Mouse (Mus musculus): ENCODE measurements around the gene Slbp. TPM values are rescaled to one million over a fixed set of nuclear protein-coding genes. Genes with fewer than 3 reads are reported as not detected.
A peak's percentile ranks its signal among the peaks of the same experiment; 100 is the strongest.

The Slbp gene
- 252 and 254 TPM in 2 replicates for polyA plus RNA-seq (2015; fragmentation: Nextera tagmentation; extraction: Ambion mirVana)

GRCm38 (mm10) chr5:33651921-33652782 is at the start of gene Slbp:
Gene Slbp (minus strand): TSS chr5:33652574.
- Histone ChIP-seq H3K4me1 (peaks cover 45% of the 10 kb centered on the region), H3K27ac (peak within 1 kb of the TSS; percentile 93), H3K27me3 (no peaks in the 10 kb centered on the region), H3K4me2 (replicated peaks) (peak within 1 kb of the TSS; percentile 84), H3K36me3 (peaks cover 53% of the 10 kb centered on the region), H3K4me3 (peak within 1 kb of the TSS; percentile 80), H3K9me3 (no peaks in the 10 kb centered on the region), H3K9ac (peak within 1 kb of the TSS; percentile 88)
- WGBS: under 1% methylated on average over 82 of the region's 82 CpGs
- peak; percentile 97 for ATAC-seq (ENCODE audit: low FRiP score, low read depth)

DNA sequence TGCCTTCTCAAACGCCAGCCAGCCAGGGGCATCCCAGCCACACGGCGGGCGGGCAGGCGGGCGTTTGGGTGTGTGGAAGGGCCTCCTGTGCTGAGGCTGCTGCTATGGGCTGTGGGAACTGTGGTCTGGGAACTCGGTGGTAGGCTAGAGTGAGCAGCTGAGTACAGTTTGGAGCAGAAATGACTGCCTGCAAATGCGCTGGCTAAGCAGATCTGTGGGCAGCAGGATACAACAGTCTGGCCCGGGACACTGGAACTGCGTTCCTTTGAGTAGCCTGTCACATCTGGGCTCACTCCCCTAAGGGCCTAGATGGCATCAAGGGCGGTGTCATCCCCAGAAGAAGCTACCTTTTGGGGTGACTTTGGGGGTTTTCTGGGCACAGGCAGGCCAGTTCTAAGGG is 49.5 kb upstream of the Slbp start:
- Histone ChIP-seq H3K9me3 (no peaks in the 10 kb centered on the region), H3K4me1 (peaks cover 70% of the 10 kb centered on the region), H3K27ac (no peak overlapping the region), H3K4me3 (no peak overlapping the region), H3K27me3 (peaks cover 10% of the 10 kb centered on the region), H3K9ac (no peak overlapping the region), H3K4me2 (replicated peaks) (no peak overlapping the region), H3K36me3 (no peaks in the 10 kb centered on the region)
- ATAC-seq (ENCODE audit: low FRiP score, low read depth): no peak
- 83% methylated on average over 11 of the region's 11 CpGs for WGBS

GRCm38 (mm10) chr5:33700010-33700409 is 47.6 kb upstream of the Slbp start:
- H3K36me3 ChIP-seq: no peaks in the 10 kb centered on the region
- 34% methylated on average over 13 of the region's 13 CpGs for WGBS
- ATAC-seq (ENCODE audit: low FRiP score, low read depth): no peak
- no peak overlapping the region for H3K4me3 ChIP-seq
- peaks cover 17% of the 10 kb centered on the region for H3K27me3 ChIP-seq
- H3K9ac ChIP-seq: no peak overlapping the region
- no peak overlapping the region for H3K4me2 ChIP-seq (replicated peaks)
- H3K9me3 ChIP-seq: no peaks in the 10 kb centered on the region
- H3K27ac ChIP-seq: no peak overlapping the region
- H3K4me1 ChIP-seq: peaks cover 73% of the 10 kb centered on the region

GRCm38 (mm10) chr5:33698669-33699068 is 46.3 kb upstream of the Slbp start:
- no peaks in the 10 kb centered on the region for H3K36me3 ChIP-seq
- peaks cover 78% of the 10 kb centered on the region for H3K4me1 ChIP-seq
- H3K9me3 ChIP-seq: no peaks in the 10 kb centered on the region
- ATAC-seq (ENCODE audit: low FRiP score, low read depth): no peak
- H3K9ac ChIP-seq: no peak overlapping the region
- no peak overlapping the region for H3K4me2 ChIP-seq (replicated peaks)
- WGBS: 87% methylated on average over 5 of the region's 5 CpGs
- H3K27ac ChIP-seq: peak overlapping the region; percentile 40; the same call in 1 of the 2 replicates
- H3K27me3 ChIP-seq: peaks cover 17% of the 10 kb centered on the region
- no peak overlapping the region for H3K4me3 ChIP-seq

GRCm38 (mm10) chr5:33697947-33698512 is 45.7 kb upstream of the Slbp start:
- H3K36me3 ChIP-seq: no peaks in the 10 kb centered on the region
- H3K4me2 ChIP-seq (replicated peaks): no peak overlapping the region; the same call in 1 of the 2 replicates
- peaks cover 84% of the 10 kb centered on the region for H3K4me1 ChIP-seq
- peaks cover 17% of the 10 kb centered on the region for H3K27me3 ChIP-seq
- peak overlapping the region; percentile 65; the same call in 1 of the 2 replicates for H3K27ac ChIP-seq
- no peaks in the 10 kb centered on the region for H3K9me3 ChIP-seq
- 11% methylated on average over 13 of the region's 13 CpGs for WGBS
- H3K4me3 ChIP-seq: no peak overlapping the region
- ATAC-seq (ENCODE audit: low FRiP score, low read depth): no peak
- no peak overlapping the region for H3K9ac ChIP-seq

DNA sequence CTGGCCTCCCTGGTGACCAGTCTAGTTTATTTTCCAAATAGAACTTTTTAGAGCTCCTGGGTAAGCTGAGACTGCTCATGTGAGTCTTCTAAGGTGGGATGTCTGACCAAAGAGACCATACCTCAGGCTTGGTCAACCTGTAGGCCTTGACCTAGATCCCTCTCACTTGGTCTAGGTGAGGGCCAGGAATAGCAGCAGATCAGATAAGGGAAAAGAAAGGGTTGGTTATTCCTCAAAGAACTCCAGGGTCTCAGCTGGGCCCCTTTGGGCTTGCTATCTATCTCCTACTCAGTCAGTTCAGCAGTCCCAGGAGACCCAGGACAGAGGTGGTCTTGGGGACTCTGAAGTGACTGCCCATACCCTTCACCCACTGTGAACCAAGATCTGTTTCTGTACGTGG is 45.2 kb upstream of the Slbp start:
- no peak overlapping the region; the same call in 1 of the 2 replicates for H3K4me2 ChIP-seq (replicated peaks)
- WGBS: 44% methylated on average over 1 of the region's 1 CpGs
- H3K27ac ChIP-seq: peak overlapping the region; percentile 65; the same call in 1 of the 2 replicates
- peaks cover 89% of the 10 kb centered on the region for H3K4me1 ChIP-seq
- H3K36me3 ChIP-seq: no peaks in the 10 kb centered on the region
- H3K9ac ChIP-seq: no peak overlapping the region
- peaks cover 17% of the 10 kb centered on the region for H3K27me3 ChIP-seq
- H3K9me3 ChIP-seq: no peaks in the 10 kb centered on the region
- no peak overlapping the region for H3K4me3 ChIP-seq
- ATAC-seq (ENCODE audit: low FRiP score, low read depth): no peak

DNA sequence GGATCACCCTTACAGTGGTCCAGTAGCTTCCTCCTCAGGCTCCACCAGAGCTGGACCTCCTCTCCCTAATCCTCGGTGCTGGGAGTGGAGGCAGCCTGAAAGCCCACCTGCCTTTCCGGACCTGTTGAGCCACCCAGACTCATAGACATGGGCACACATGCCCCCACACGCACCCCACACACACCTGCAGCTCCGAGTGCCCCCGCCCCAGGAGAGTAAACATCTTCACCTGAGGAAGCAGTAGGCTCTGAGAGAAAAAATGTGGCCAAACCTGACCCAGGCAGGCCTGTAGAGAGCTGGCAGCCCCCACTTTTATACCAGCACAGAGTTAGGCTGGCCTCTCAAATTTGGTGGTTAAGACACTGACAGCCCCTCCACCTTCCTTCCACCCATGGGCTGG is 44.1 kb upstream of the Slbp start:
- 62% methylated on average over 5 of the region's 5 CpGs for WGBS
- Histone ChIP-seq H3K4me3 (no peak overlapping the region), H3K9me3 (no peaks in the 10 kb centered on the region), H3K27ac (peak overlapping the region; percentile 95), H3K36me3 (no peaks in the 10 kb centered on the region), H3K27me3 (peaks cover 14% of the 10 kb centered on the region), H3K4me1 (peaks cover 94% of the 10 kb centered on the region), H3K9ac (no peak overlapping the region), H3K4me2 (replicated peaks) (peak overlapping the region; percentile 85; the same call in 1 of the 2 replicates)
- ATAC-seq (ENCODE audit: low FRiP score, low read depth): no peak

DNA sequence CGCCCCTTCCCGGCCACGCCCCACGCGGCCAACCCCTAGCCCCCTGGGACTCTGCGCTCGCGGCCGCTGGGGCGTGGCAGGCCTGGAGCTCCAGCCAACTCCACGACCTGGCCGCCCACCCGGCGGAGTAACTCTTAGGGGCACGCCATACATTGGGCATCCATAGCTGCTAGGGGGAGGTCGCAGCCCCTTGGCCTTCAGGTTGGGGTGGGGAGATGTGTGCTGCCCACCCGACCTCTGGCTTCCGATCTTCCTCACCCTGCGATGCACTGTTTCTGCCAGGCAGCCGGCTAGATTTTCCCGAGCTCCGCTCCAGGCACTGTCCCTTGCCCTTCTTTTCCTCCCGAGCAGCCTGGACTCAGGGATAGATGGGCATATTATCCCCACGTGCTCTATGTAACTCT is 43.3 kb upstream of the Slbp start:
- Histone ChIP-seq H3K9ac (peak overlapping the region; percentile 77), H3K27me3 (peaks cover 11% of the 10 kb centered on the region), H3K4me3 (peak overlapping the region; percentile 49), H3K4me1 (peaks cover 91% of the 10 kb centered on the region), H3K9me3 (no peaks in the 10 kb centered on the region), H3K4me2 (replicated peaks) (peak overlapping the region; percentile 85), H3K27ac (peak overlapping the region; percentile 95), H3K36me3 (no peaks in the 10 kb centered on the region)
- ATAC-seq (ENCODE audit: low FRiP score, low read depth): no peak
- WGBS: 5% methylated on average over 24 of the region's 24 CpGs

DNA sequence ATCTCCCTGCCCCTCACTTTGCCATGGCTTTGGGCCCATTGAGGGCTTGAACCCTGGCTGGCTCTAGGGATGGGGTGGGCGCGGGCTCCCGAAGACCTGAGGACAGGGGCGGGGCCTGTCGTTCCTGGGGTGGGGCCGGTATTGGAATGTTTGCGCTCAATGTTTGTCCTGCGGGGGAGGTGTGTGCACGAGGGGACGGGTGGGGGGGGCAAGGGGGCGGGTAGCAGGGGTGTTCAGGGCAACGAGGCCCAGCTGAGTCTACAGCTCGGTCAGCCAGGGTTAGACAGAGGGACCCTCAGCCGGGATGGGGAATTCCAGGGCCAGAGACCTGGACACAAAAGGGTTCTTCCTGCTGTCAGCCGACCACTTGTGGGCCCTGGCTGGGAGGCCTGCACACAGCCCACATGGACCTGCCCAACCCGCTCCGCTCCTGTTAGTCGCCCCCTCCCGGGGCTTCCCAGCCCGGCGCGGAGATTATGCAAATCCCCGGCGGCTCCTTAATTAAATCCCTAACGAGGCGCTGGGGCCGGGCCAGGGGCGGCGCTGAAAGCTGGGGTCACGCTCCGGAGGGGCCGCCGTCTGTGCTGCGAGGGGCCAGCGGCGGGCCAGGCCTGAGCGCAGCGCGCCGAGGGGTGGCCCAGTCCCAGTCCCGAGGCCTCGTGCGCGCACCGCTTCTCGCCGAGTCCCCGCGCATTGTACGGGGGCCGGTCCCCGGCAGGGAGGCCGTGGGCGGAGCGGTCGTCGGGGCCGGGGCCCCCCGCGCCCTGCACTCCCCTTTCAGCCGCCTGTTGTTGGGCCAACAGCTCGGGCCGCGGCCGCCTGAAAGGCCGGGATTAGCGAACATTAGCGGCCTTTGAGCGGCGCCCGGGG is 42.7 kb upstream of the Slbp start:
- H3K36me3 ChIP-seq: no peaks in the 10 kb centered on the region
- H3K27ac ChIP-seq: peak overlapping the region; percentile 95
- H3K9ac ChIP-seq: peak overlapping the region; percentile 77
- peak overlapping the region; percentile 49 for H3K4me3 ChIP-seq
- 1% methylated on average over 70 of the region's 71 CpGs for WGBS
- peaks cover 88% of the 10 kb centered on the region for H3K4me1 ChIP-seq
- no peaks in the 10 kb centered on the region for H3K9me3 ChIP-seq
- ATAC-seq (ENCODE audit: low FRiP score, low read depth): peak; percentile 38
- H3K4me2 ChIP-seq (replicated peaks): peak overlapping the region; percentile 85
- peaks cover 10% of the 10 kb centered on the region for H3K27me3 ChIP-seq

DNA sequence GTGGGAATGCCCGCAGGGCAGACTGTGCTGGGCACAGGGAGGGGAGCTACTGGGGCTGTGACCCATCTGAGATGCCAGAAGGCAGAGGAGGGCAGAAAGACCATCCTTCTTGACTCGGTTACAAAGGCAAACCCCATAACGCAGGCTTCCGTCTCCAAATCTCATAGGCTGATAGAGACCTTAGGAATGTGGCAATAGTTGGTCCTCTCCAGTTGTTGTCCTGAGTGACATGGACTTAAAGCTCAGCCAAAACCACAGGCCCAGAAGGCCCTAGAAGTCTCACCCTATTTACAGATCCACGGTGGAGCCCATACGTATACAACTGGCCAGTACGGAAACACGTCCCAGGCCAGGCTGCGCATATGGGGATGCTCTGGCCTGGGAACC is 42.1 kb upstream of the Slbp start:
- no peak overlapping the region for H3K9ac ChIP-seq
- H3K4me2 ChIP-seq (replicated peaks): peak overlapping the region; percentile 85; the same call in 1 of the 2 replicates
- no peak overlapping the region; the same call in 1 of the 2 replicates for H3K4me3 ChIP-seq
- peak overlapping the region; percentile 95 for H3K27ac ChIP-seq
- H3K4me1 ChIP-seq: peaks cover 88% of the 10 kb centered on the region
- no peaks in the 10 kb centered on the region for H3K36me3 ChIP-seq
- no peaks in the 10 kb centered on the region for H3K9me3 ChIP-seq
- WGBS: 63% methylated on average over 9 of the region's 9 CpGs
- ATAC-seq (ENCODE audit: low FRiP score, low read depth): no peak
- H3K27me3 ChIP-seq: peaks cover 8% of the 10 kb centered on the region

- ATAC-seq (ENCODE audit: low FRiP score, low read depth): peak; percentile 77
- Histone ChIP-seq H3K9me3 (no peaks in the 10 kb centered on the region), H3K27ac (peak overlapping the region; percentile 95), H3K4me1 (peaks cover 79% of the 10 kb centered on the region), H3K36me3 (no peaks in the 10 kb centered on the region), H3K9ac (peak overlapping the region; percentile 25; the same call in 1 of the 2 replicates), H3K27me3 (peaks cover 8% of the 10 kb centered on the region), H3K4me3 (0 out of 2 replicates have a peak overlapping the region, but pooled peaks have one; percentile 5), H3K4me2 (replicated peaks) (peak overlapping the region; percentile 46)
- 3% methylated on average over 24 of the region's 24 CpGs for WGBS
Observed at GRCm38 (mm10) chr5:33692393-33692792, 40.0 kb upstream of the Slbp start.
